Mouse (Mus musculus) heart, postnatal 0 days (tissue): ENCODE data around the gene Twsg1.

Experiments
- CTCF ChIP-seq: IDR thresholded peaks from 2 replicates; pipeline ENCODE4 v1.5.1; 2016; ENCODE audit warnings: antibody characterized with exemption, control low read depth, low read depth
- EP300 ChIP-seq: IDR thresholded peaks from 2 replicates; pipeline ENCODE4 v1.6.1; 2016; ENCODE audit warnings: antibody characterized with exemption, low read depth

DNA sequence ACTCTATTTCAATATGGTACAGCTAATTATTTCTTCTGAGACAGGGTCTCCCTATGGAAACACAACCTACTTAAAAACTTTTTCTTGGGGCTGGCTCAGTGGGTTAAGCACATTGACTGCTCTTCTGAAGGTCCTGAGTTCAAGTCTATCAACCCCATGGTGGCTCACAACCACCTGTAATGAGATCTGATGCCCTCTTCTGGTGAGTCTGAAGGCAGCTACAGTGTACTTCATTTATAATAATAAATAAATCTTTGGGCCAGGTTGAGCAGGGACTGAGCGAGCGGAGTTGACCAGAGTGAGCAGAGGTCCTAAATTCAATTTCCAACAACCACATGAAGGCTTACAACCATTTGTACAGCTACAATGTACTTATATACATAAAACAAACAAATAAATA is 11.2 kb upstream of the Twsg1 start:
- TF ChIP-seq CTCF (no peak), EP300 (no peak)
